Mouse (Mus musculus): ENCODE measurements at regions not wholly inside any gene's neighbourhood (a gene's known extent, or its start where the extent isn't known, plus 50 kb on each side); places are given as distances from the start of the nearest gene placed in this dataset.
A peak's percentile ranks its signal among the peaks of the same experiment; 100 is the strongest.

DNA sequence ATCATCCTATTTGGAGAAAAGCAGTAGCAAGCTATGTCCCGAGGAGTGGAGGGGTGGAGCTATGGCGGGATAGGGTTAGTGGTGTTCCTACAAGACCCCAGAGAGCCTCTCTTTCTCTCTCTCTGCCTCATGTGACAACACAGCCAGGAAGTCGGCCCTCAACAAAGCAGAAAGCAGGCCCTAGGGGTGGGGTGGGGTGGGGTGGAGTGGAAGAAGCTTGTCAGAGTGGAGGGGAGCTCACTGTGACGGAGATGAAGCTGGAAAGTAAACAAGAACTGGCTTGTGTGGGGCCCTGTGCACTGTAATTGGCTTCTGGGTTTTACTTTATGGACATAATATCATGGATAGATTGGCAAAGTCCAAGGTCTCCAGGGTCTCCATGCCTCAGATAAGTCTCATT lies 130.5 kb downstream of the Pdgfra start:
- no peak overlapping the region for H3K27ac ChIP-seq (ENCODE audit: insufficient read depth, low read depth, low read length)
- H3K27me3 ChIP-seq (replicated peaks; ENCODE audit: control insufficient read depth, insufficient read depth, low read length): no peaks in the 10 kb centered on the region
- H3K4me1 ChIP-seq (ENCODE audit: control insufficient read depth, insufficient read depth, low read length): no peaks in the 10 kb centered on the region
- H3K4me3 ChIP-seq (ENCODE audit: insufficient read depth, low read depth, low read length): no peak overlapping the region
- 66% methylated on average over 4 of the region's 4 CpGs for WGBS
- no peaks in the 10 kb centered on the region for H3K36me3 ChIP-seq (ENCODE audit: control insufficient read depth, insufficient read depth, low read length)
- DNase-seq: no peak
- no peak for TF ChIP-seq CTCF (conservative IDR thresholded peaks at IDR 0.05; ENCODE audit: insufficient read depth, insufficient read length, low read depth, low read length)
- TF ChIP-seq POLR2A (IDR thresholded peaks at IDR 0.05; ENCODE audit: low read depth, low read length): no peak

DNA sequence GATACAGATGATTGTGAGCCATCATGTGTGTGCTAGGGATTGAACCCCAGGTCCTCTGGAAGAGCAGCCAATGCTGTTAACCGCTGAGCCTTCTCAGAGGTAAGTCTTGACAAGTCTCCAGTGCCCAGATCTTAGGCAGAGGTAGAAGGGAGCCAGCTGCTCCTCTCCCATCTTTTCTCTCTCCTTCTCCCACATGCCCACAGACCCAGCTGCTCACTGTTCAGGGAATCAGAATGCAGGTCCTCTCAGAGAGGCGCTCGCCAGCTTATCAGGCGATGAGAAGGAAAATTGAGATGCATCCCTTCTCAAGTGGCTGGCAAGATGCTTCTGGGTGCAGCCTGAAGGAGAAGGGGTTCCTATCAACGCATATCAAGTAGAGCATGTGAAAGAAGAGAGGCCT lies 131.7 kb downstream of the Pdgfra start:
- no peak for TF ChIP-seq CTCF (conservative IDR thresholded peaks at IDR 0.05; ENCODE audit: insufficient read depth, insufficient read length, low read depth, low read length)
- no peak for TF ChIP-seq POLR2A (IDR thresholded peaks at IDR 0.05; ENCODE audit: low read depth, low read length)
- Histone ChIP-seq H3K27ac (ENCODE audit: insufficient read depth, low read depth, low read length) (no peak overlapping the region), H3K4me3 (ENCODE audit: insufficient read depth, low read depth, low read length) (no peak overlapping the region), H3K36me3 (ENCODE audit: control insufficient read depth, insufficient read depth, low read length) (no peaks in the 10 kb centered on the region), H3K4me1 (ENCODE audit: control insufficient read depth, insufficient read depth, low read length) (no peaks in the 10 kb centered on the region), H3K27me3 (replicated peaks; ENCODE audit: control insufficient read depth, insufficient read depth, low read length) (no peaks in the 10 kb centered on the region)
- no peak for DNase-seq
- 78% methylated on average over 5 of the region's 5 CpGs for WGBS

DNA sequence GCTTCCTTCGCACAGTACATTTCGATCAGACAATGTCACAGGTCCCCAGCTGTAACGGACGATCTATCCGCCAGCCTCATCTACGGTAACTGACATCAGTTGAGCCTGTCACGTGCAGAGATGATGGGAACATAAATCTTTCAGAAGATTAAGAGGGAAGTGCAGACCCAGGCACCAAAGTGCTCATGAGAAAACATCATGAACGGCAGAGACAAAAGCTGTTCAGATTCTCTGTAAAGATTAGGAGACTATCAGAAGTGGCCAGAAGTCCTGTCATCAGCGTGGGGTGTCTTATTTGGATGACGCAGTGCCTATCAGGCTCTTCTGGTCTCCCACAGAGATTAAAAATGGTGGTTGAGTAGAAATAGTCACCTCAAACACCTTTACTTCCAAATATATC lies 133.9 kb downstream of the Pdgfra start:
- DNase-seq: no peak
- H3K4me1 ChIP-seq (ENCODE audit: control insufficient read depth, insufficient read depth, low read length): no peaks in the 10 kb centered on the region
- H3K36me3 ChIP-seq (ENCODE audit: control insufficient read depth, insufficient read depth, low read length): no peaks in the 10 kb centered on the region
- TF ChIP-seq CTCF (conservative IDR thresholded peaks at IDR 0.05; ENCODE audit: insufficient read depth, insufficient read length, low read depth, low read length) (no peak), POLR2A (IDR thresholded peaks at IDR 0.05; ENCODE audit: low read depth, low read length) (no peak)
- no peak overlapping the region for H3K4me3 ChIP-seq (ENCODE audit: insufficient read depth, low read depth, low read length)
- H3K27me3 ChIP-seq (replicated peaks; ENCODE audit: control insufficient read depth, insufficient read depth, low read length): no peaks in the 10 kb centered on the region
- no peak overlapping the region for H3K27ac ChIP-seq (ENCODE audit: insufficient read depth, low read depth, low read length)
- WGBS: 72% methylated on average over 10 of the region's 10 CpGs

DNA sequence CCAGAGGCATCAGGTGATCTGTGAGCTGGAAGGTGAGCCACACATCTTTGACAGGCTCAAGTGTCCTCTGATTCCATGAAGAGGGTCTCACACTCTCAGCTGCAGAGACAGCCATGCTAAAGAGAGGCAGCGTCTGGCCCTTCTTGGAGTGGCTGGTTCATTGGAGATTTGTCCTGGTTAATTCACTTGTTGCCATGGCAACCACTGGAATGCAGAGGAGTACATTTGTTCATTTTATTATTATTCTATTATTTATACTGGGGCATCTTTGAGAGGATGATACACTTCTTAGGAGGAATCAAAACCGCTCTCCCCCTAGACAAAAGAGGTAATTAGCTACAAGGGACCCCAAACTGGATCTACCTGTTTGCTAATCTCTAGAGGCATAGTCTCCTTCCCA lies 143.6 kb downstream of the Pdgfra start:
- TF ChIP-seq CTCF (conservative IDR thresholded peaks at IDR 0.05; ENCODE audit: insufficient read depth, insufficient read length, low read depth, low read length) (no peak), POLR2A (IDR thresholded peaks at IDR 0.05; ENCODE audit: low read depth, low read length) (no peak)
- H3K36me3 ChIP-seq (ENCODE audit: control insufficient read depth, insufficient read depth, low read length): no peaks in the 10 kb centered on the region
- WGBS: 83% methylated on average over 2 of the region's 2 CpGs
- no peaks in the 10 kb centered on the region for H3K27me3 ChIP-seq (replicated peaks; ENCODE audit: control insufficient read depth, insufficient read depth, low read length)
- no peaks in the 10 kb centered on the region for H3K4me1 ChIP-seq (ENCODE audit: control insufficient read depth, insufficient read depth, low read length)
- no peak for DNase-seq
- H3K4me3 ChIP-seq (ENCODE audit: insufficient read depth, low read depth, low read length): no peak overlapping the region
- no peak overlapping the region for H3K27ac ChIP-seq (ENCODE audit: insufficient read depth, low read depth, low read length)

DNA sequence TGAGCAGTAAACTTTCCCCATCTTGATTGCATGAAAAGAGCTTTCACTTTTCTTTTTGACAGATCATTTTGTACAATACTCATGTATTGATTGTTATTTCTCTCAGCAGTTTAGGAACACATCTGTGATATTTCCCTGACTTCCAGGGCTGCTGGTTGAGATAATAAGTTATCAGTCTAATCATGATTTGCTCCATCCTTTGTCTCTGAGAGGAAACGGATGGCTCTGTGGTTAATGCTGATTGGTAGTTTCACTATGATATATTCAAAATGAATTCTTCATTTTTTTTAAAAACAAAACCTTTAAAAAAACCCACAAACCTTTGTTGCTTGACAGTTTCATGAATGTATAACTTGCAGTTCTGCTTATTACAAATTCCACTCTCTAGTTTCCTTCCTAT lies 160.8 kb downstream of the Pdgfra start:
- WGBS: 71% methylated on average over 1 of the region's 1 CpGs
- no peaks in the 10 kb centered on the region for H3K36me3 ChIP-seq (ENCODE audit: control insufficient read depth, insufficient read depth, low read length)
- TF ChIP-seq POLR2A (IDR thresholded peaks at IDR 0.05; ENCODE audit: low read depth, low read length) (no peak), CTCF (conservative IDR thresholded peaks at IDR 0.05; ENCODE audit: insufficient read depth, insufficient read length, low read depth, low read length) (no peak)
- no peak overlapping the region for H3K27ac ChIP-seq (ENCODE audit: insufficient read depth, low read depth, low read length)
- H3K27me3 ChIP-seq (replicated peaks; ENCODE audit: control insufficient read depth, insufficient read depth, low read length): no peaks in the 10 kb centered on the region
- H3K4me3 ChIP-seq (ENCODE audit: insufficient read depth, low read depth, low read length): no peak overlapping the region
- no peaks in the 10 kb centered on the region for H3K4me1 ChIP-seq (ENCODE audit: control insufficient read depth, insufficient read depth, low read length)
- no peak for DNase-seq

DNA sequence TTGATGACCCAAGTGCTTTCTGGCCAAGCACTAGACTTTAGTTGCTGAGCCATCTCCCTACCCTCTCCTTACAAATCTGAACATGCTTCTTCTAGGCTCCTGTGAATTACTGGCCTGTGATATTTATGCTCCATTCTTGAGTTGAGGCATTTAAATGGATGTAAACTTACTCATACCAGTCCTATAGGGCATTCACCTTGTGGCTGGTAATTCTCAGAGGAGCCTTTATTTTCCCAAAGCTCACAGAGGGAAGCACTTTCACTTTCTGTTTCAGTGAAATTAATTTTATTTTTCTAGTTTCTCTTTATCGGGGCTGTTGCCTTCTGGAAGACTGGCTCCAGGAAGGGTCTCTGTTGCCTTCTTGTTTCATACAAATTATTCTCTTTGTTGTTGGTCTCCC lies 163.9 kb downstream of the Pdgfra start:
- peak overlapping the region; percentile 22; the same call in 1 of the 2 replicates for H3K4me3 ChIP-seq (ENCODE audit: insufficient read depth, low read depth, low read length)

DNA sequence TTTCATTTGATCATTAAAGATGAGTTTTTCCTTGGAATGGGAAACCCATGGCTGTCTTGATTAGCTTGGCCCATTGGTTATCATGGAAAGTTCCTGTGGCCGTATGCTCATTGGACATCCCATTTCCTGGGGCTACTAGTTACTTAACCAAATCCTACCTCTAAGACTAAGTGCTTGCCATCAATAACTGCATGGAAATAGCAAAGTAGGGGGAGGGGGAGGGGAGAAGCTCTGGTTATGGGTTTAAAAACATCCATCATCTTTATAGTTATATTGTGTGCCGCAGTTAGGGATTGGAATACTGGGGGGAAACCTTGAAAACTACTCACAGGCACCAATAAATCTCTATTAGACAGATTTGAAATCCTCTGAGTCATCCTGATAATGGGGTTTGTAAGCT lies 168.4 kb downstream of the Pdgfra start:
- H3K27me3 ChIP-seq (replicated peaks; ENCODE audit: control insufficient read depth, insufficient read depth, low read length): no peaks in the 10 kb centered on the region
- WGBS: 58% methylated on average over 2 of the region's 2 CpGs
- no peak for DNase-seq
- no peaks in the 10 kb centered on the region for H3K4me1 ChIP-seq (ENCODE audit: control insufficient read depth, insufficient read depth, low read length)
- no peak overlapping the region for H3K27ac ChIP-seq (ENCODE audit: insufficient read depth, low read depth, low read length)
- H3K36me3 ChIP-seq (ENCODE audit: control insufficient read depth, insufficient read depth, low read length): no peaks in the 10 kb centered on the region
- TF ChIP-seq CTCF (conservative IDR thresholded peaks at IDR 0.05; ENCODE audit: insufficient read depth, insufficient read length, low read depth, low read length) (no peak), POLR2A (IDR thresholded peaks at IDR 0.05; ENCODE audit: low read depth, low read length) (no peak)
- H3K4me3 ChIP-seq (ENCODE audit: insufficient read depth, low read depth, low read length): no peak overlapping the region

More for the DNA sequence above, 163.9 kb downstream of the Pdgfra start:
- no peaks in the 10 kb centered on the region for H3K36me3 ChIP-seq (ENCODE audit: control insufficient read depth, insufficient read depth, low read length)
- WGBS: 46% methylated on average over 1 of the region's 1 CpGs
- no peaks in the 10 kb centered on the region for H3K4me1 ChIP-seq (ENCODE audit: control insufficient read depth, insufficient read depth, low read length)
- peak; percentile 25 for DNase-seq
- H3K27me3 ChIP-seq (replicated peaks; ENCODE audit: control insufficient read depth, insufficient read depth, low read length): no peaks in the 10 kb centered on the region
- H3K27ac ChIP-seq (ENCODE audit: insufficient read depth, low read depth, low read length): peak overlapping the region; percentile 35
- TF ChIP-seq CTCF (conservative IDR thresholded peaks at IDR 0.05; ENCODE audit: insufficient read depth, insufficient read length, low read depth, low read length) (no peak), POLR2A (IDR thresholded peaks at IDR 0.05; ENCODE audit: low read depth, low read length) (no peak)

DNA sequence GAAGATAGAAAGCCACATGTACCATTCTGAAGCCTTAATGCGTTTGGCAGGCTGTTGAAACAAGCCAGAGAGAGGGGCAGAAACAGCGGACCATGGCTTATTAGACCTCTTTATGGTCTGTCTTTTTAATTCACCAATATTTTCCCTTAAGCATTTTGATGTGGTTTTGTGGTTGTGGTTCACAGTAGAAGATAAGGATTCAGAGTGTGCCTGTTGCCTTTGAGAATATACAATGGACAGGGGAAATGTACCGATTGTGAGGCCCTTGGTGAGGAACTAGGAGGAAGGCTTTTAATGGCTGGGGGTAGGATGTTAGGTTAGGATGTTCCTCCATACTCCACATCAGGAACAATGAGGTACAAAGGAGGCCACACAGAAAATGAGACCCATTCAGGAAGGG lies 182.0 kb downstream of the Pdgfra start:
- Histone ChIP-seq H3K27me3 (replicated peaks; ENCODE audit: control insufficient read depth, insufficient read depth, low read length) (no peaks in the 10 kb centered on the region), H3K4me1 (ENCODE audit: control insufficient read depth, insufficient read depth, low read length) (no peaks in the 10 kb centered on the region), H3K36me3 (ENCODE audit: control insufficient read depth, insufficient read depth, low read length) (no peaks in the 10 kb centered on the region), H3K27ac (ENCODE audit: insufficient read depth, low read depth, low read length) (no peak overlapping the region), H3K4me3 (ENCODE audit: insufficient read depth, low read depth, low read length) (no peak overlapping the region)
- DNase-seq: no peak
- no peak for TF ChIP-seq CTCF (conservative IDR thresholded peaks at IDR 0.05; ENCODE audit: insufficient read depth, insufficient read length, low read depth, low read length)
- no peak for TF ChIP-seq POLR2A (IDR thresholded peaks at IDR 0.05; ENCODE audit: low read depth, low read length)
- WGBS: 96% methylated on average over 3 of the region's 3 CpGs

All from kidney, adult 2 months (tissue).